ENCODE assay signal across 32 mouse cellular contexts in the genomic region with DNA sequence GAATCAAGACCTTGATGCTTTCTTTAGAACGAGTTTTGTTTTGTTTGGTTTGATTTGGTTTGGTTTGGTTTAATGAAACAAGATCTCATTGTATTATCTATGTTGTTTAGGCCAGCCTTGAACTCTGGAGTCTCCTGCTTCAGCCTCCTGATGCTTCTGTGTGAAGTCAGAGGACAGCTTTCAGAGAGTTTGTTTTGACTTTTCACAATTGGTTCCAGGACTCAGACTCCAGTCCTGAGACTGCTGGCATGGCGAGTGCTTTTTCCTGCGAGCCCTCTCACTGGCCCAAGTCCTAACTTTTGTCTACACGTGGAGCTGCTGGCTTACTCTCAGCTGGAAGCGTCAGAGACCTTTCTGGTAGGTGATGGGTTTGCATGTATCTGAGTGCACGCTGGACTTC.
"Had no signal": no experiment of that assay in that cellular context is flagged by ENCODE, and none has a peak within 500 bp of the region (broad histone marks: within the 10 kb centered on the region; RNA-seq: fewer than 3 reads in every experiment).

No protein-coding gene starts in this region.

- H3K27ac ChIP-seq: left cerebral cortex, adult 2 months; limb, embryonic 10.5 days; limb, embryonic 12.5 days; limb, embryonic 13.5 days; limb, embryonic 15.5 days; liver, embryonic 12.5 days; liver, embryonic 13.5 days; liver, embryonic 14.5 days; liver, embryonic 15.5 days; lung, embryonic 15.5 days; macrophage; midbrain, embryonic 10.5 days; midbrain, embryonic 12.5 days; midbrain, embryonic 13.5 days; midbrain, embryonic 15.5 days; neural tube, embryonic 12.5 days had no signal

- H3K9ac ChIP-seq: limb, embryonic 12.5 days; limb, embryonic 13.5 days; limb, embryonic 15.5 days; liver, embryonic 12.5 days; liver, embryonic 13.5 days; liver, embryonic 14.5 days; liver, embryonic 15.5 days; liver, postnatal 0 days; lung, embryonic 14.5 days; lung, embryonic 15.5 days; midbrain, embryonic 12.5 days; midbrain, embryonic 13.5 days; midbrain, embryonic 15.5 days; neural tube, embryonic 12.5 days had no signal

- H3K4me3 ChIP-seq: left cerebral cortex, adult 2 months; limb, embryonic 10.5 days; limb, embryonic 12.5 days; limb, embryonic 13.5 days; limb, embryonic 15.5 days; liver, embryonic 12.5 days; liver, embryonic 13.5 days; liver, embryonic 15.5 days; lung, embryonic 15.5 days; megakaryocyte, embryonic 14.5 days; midbrain, embryonic 10.5 days; midbrain, embryonic 12.5 days; midbrain, embryonic 13.5 days; midbrain, embryonic 15.5 days; myocyte; neural tube, embryonic 12.5 days had no signal

- H3K36me3 ChIP-seq: limb, embryonic 10.5 days; limb, embryonic 12.5 days; limb, embryonic 13.5 days; limb, embryonic 15.5 days; liver, embryonic 12.5 days; liver, embryonic 13.5 days; liver, embryonic 15.5 days; lung, embryonic 15.5 days; midbrain, embryonic 10.5 days; midbrain, embryonic 12.5 days; midbrain, embryonic 13.5 days; midbrain, embryonic 15.5 days; neural tube, embryonic 12.5 days had no signal

- H3K4me1 ChIP-seq: lung, embryonic 15.5 days had no signal

- H3K4me2 ChIP-seq: limb, embryonic 12.5 days; limb, embryonic 13.5 days; limb, embryonic 15.5 days; liver, embryonic 12.5 days; liver, embryonic 13.5 days; liver, embryonic 15.5 days; lung, embryonic 14.5 days; lung, embryonic 15.5 days; midbrain, embryonic 11.5 days; midbrain, embryonic 12.5 days; midbrain, embryonic 13.5 days; midbrain, embryonic 15.5 days; neural tube, embryonic 12.5 days had no signal

- DNase-seq: left cerebral cortex, postnatal 4 days; liver; liver, embryonic 13.5 days; liver, postnatal 0 days; lung, adult 18-20 months; lung, adult 2 months; lung, embryonic 14.5 days; lung, postnatal 10 days; lung, postnatal 14 days; lung, postnatal 36 days; lung, postnatal 4 days; midbrain, embryonic 14.5 days had no signal

- ATAC-seq: liver, embryonic 12.5 days; liver, postnatal 0 days; lung, postnatal 0 days; midbrain, embryonic 13.5 days; midbrain, embryonic 15.5 days; midbrain, embryonic 16.5 days had no signal

- H3K9me3 ChIP-seq: limb, embryonic 10.5 days; limb, embryonic 12.5 days; limb, embryonic 13.5 days; limb, embryonic 15.5 days; liver, embryonic 12.5 days; liver, embryonic 13.5 days; liver, embryonic 15.5 days; lung, embryonic 15.5 days; megakaryocyte, embryonic 14.5 days; midbrain, embryonic 10.5 days; midbrain, embryonic 12.5 days; midbrain, embryonic 13.5 days; midbrain, embryonic 15.5 days; neural tube, embryonic 12.5 days had no signal

- H3K27me3 ChIP-seq: limb, embryonic 12.5 days; limb, embryonic 13.5 days; limb, embryonic 15.5 days; liver, embryonic 12.5 days; liver, embryonic 13.5 days; liver, embryonic 15.5 days; lung, embryonic 15.5 days; midbrain, embryonic 15.5 days; neural tube, embryonic 12.5 days had no signal
